Mouse (Mus musculus): ENCODE results near the gene Eprs.
A peak's percentile ranks its signal among the peaks of the same experiment; 100 is the strongest.
"Not testable (repeated sequence)": the region's sequence is repeated elsewhere in the genome, so short reads cannot be mapped to it uniquely, and the experiment has no call there.

The Eprs gene

DNA sequence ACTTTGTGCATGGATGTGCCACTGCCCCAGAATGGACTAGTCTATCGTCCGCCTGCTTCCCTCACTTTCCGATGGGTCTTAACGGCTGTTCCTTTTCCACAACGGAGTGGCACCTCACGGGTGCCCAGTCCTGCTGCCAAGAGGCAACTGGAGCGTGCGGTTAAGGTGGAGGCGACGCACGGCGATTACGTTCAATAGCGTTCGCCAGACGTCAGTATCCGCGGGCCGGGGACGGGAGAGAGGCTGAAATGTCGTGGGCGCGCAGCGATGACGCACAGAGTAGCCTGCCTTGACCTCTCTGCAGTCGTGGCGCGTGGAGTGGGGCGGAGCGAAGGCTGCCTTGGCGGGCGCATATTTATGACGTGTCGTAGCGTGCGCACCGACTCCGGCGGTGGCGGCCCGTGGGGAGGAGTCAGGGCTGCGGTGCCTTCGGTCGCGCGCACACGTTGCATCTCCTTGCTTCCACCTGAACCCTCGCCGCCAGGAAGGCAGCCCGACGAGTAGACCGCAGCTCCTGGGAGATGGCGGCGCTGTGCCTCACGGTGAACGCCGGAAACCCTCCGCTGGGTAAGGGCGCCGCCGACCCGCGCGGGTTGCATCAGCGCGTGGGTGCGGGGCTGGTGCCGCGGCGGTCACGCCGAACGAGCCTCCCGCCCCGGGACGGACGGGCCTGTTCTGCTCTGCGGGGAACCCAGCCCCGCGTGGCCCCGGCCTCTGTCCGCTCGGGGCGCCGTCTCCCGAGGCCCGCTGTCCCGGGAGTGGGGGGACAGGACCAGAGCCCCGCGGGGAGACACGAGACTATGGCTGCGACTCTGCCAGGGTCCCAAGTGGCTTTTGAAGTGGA is at the start of gene Eprs:
Eprs (plus strand) TSS at position 368 of the 844 bp plus-strand sequence.
- DNase-seq (ENCODE audit: inconsistent ontology term): peak; percentile 98

DNA sequence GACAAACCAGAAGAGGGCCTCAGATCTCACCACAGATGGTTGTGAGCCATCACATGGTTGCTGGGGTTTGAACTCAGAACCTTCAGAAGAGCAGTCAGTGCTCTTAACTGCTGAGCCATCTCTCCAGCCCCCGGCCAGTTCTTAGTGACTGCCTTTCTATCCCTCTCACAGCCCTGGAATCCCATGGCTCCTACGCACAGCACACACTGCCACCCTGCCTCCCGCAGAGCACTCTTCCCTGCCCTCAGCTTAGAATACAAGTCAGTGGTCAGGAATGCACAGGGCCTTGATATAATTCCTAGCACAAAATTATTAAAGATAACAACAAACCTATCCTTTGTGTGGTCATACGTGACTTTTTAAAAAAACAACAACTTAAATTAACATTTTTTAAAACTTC is 48.3 kb upstream of the Eprs start:
- no peak for DNase-seq (ENCODE audit: inconsistent ontology term)

DNA sequence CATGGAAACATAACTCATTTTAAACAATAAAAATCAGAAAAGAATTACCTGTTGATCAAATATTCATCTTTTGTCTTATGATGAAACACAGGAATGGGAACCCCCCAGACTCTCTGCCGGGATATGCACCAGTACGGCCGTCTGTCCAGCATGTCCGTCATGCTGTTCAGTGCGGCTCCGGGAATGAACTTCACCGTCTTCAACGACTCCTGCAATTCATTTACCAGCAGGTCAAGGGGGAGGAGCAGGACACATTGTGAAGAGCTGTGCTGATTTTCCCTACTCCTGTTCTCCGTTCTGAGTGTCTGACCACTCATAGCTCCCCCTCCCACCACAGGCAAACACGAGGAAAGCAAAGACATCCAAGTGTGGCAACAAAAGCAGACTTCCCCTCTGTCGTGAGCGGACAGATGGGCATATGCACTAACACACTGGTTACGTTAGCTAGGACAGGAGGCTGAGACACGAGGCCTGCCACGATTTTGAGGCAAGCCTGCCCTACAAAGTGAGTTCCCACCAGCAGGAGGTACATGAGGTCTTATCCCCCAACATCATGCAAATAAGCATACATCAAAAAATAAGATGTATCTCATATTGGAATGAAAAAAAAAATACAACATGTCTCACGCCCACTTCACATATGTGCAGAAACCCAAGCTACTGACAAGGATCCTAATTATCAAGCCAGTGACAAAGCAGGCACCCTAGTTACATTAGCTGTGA is 46.8 kb upstream of the Eprs start:
- DNase-seq (ENCODE audit: inconsistent ontology term): no peak

DNA sequence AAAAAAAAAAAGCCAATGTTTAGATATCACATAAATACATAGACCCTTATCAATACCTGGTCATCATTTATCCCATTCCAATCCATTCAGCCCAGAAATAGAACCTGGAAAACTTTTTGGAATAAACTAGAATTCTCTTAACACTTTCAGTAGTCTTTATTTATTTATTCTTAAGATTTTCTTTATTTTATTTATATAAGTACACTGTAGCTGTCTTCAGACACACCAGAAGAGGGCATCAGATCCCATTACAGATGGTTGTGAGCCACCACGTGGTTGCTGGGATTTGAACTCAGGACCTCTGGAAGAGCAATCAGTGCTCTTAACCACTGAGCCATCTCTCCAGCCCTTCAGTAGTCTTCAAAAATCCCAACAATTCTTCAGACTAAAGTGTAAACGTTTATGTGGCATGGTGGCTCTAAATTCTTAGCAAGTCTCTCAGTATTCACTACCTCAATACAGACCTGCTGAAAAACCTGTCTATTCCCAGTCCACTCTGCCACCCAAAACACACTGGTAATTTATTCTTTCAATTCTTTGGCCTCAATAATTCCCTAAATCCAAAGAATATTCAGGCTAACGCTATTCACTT is 35.0 kb upstream of the Eprs start:
- DNase-seq (ENCODE audit: inconsistent ontology term): not testable (repeated sequence)

DNA sequence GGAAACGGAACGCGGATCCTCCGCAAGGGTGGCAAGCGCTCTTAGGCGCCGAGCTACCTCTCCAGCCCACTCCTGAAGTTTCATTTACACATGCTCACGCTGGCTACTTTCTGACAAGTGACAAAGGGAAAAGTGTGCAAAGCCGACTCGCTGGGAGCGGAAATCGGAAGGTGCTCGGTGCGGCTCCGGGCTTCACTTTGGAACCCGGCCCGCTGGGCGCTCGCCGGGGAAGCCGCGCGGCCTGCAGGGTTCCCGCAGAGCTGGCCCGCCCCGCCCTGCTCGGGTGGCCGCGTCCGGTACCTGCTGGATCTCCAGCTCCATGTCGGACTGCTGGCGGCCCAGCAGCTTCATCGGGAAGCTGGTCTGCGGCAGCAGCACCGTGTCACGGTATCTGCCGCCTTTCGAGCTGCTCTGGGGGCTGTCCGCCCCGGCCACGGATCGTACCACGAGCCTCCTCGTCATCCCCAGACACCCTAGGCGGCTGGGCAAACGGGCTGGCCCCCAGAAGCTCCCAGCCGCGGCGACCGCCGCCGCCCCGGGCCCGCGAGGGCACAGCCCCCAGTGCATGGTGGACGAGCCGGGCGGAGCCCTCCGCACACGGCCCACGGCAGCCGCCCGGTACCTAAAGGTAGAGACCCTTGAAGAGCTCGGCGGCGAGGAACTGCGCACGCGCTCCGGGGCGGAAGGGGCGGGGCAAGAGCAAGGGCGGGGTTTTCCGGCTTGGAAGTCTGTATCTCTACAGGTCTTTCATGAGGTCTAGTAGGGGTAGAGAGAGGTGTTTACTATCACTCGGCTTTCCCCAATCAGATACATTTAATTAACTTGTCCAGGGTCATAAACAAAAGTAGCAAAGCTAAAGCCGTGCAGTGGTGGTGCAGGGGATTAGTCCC is 33.9 kb upstream of the Eprs start, which contains the start of gene Iars2:
Iars2 (minus strand) TSS at position 676 of the 890 bp plus-strand sequence.
- DNase-seq (ENCODE audit: inconsistent ontology term): peak; percentile 90

DNA sequence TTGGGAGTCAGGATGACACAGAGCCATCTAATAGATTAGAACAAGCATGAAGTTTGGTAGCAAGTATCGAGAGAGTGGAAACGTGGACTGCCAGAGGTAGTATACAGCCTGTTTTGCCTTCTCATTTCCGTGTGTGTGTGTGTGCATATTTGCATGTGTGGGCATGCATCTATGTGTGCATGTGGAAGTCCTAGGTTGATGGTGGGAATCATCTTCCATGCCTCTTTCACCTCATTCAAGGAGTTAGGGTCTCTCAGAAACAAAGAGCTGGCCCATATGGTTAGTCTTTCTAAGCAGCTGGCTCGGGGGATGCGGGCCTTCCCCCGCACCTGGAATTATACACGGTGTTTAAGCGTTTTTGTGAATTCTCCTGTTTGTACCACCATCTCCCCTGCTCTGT is 33.0 kb upstream of the Eprs start:
- no peak for DNase-seq (ENCODE audit: inconsistent ontology term)

DNA sequence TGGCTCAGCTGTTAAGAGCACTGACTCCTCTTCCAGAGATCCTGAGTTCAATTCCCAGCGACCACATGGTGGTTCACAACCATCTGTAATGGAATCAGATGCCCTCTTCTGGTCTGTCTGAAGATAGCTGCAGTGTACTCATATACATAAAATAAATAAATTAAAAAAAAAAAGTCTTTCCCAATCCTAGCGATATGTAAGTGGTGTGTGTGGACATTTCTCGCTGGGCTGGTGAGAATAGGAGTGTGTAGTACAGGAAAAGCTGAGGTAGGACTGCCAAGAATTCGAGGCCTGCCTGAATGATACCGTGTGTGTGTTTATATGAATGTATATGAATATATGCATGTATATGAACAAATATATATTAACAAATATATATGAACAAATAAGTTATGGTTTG is 31.5 kb upstream of the Eprs start:
- DNase-seq (ENCODE audit: inconsistent ontology term): no peak

DNA sequence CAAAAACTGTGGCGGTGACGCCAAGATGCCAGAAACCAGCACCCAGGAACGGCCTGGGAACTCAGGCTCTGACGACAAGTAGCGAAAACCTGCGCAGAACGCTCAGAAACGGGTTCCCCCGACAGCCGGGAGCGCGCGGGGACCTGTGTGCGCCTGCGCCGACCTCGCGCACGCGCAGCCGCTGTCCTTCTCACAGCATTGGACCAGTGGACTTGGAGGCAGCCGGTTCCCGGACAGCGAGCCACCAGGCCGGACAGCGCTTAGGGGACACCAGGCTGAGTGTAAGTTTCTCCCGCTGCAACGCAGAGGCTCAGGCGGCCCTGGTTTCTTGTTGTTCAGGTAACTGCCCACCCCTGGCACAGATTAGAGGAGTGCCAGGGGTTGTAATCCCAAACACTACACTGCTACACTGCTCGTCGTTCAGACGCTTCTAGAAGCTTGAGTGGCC is 30.8 kb upstream of the Eprs start, which contains the start of gene Bpnt1:
Bpnt1 (plus strand) TSS at position 167 of the 448 bp plus-strand sequence.
- peak; percentile 96 for DNase-seq (ENCODE audit: inconsistent ontology term)

DNA sequence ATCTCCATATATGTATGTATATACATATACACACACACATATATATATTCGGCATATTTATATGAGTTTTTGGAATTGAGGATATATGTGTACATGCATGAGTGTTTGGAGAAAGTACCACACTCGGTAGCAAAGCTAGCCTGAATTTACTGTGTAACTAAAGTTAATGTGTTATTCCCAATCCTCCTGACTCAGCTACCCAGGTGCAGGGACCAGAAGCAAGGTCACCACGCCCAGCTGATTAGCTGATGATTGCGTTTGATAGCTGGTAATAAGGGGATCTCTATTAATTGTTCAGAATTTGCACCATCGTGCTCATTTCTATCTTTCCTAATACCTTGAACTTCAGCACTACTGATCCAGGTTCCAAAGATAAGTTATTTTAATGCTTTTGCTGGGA is 29.2 kb upstream of the Eprs start:
- no peak for DNase-seq (ENCODE audit: inconsistent ontology term)

DNA sequence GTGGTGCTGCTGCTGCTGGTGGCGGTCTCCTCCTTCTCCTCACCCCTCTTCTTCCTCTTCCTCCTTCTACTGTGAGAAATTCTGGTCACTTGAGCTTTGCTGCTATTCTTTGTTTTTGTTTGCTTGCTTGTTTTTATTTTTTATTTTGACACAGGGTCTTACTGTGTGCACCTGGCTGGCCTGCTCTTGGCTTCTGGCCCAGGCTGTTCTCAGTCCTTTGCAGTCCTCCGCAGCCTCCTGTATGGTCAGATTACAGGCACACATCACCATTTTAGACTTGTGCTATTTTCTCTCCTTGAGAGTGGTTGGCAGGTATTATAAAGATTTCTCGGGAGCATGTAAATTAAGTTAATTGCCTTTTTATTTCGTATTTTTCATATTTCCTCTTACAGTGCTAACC is 28.7 kb upstream of the Eprs start:
- no peak for DNase-seq (ENCODE audit: inconsistent ontology term)

DNA sequence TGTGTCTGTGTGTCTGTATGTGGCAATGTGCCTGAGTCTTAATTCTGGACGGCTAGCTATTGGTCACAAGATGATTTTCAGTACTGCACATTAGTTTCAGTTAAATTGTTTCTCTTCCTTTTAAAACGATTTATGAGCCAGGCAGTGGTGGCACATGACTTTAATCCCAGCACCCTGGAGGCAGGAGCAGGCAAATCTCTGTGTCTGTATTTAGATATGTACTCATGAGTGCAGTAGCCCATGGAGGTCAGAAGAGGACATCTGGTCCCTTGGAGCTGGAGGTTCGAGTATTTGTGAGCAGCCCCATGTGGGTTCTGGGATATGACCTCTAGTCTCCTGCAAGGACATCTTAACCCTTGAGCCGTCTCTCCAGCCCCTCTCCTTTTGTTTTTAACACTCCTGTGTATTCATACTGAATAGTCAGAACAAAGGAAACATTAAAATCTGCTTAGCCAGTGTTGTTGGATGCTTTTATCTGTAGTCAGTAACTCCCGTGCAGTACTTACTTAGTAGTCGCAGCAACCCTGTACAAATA is 27.5 kb upstream of the Eprs start:
- no peak for DNase-seq (ENCODE audit: inconsistent ontology term)

DNA sequence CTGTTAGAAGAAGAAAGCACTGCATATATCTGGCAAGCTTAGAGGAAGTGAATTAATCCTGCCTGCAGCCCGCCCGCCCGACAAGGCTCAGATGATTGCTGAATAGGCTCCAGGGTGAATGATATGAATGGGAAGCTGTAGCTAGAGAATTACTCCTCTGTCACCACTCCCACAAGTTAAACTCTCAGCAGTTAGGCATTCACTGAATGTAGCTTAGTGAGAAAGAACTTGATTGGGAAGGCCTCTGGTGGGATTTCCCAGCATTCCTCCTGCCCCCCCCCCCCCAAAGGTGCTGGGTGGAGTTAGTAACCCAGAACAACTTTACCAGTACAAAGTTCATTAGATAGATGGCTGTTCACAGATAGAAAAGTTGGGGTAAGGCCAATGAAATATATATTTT is 26.3 kb upstream of the Eprs start:
- peak; percentile 92 for DNase-seq (ENCODE audit: inconsistent ontology term)

DNA sequence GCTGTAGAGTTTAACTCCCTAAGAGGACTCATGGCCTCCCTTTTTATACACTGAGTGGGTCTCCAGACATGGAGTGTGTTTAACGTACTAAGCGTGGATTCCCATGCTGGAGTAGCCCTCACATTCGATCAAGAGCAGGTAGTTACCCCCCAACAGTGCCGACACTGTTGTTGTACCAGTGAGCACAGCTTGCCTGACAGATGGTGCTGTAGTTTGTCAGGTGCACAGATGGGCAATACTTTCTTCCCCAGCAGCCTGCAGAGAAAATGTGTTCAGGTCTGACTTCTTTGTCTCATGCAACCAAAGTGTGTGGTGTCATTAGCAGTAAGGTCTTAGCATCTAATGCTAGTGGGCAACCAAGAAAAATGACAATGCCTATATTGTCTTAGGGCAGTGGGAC is 20.4 kb upstream of the Eprs start:
- no peak for DNase-seq (ENCODE audit: inconsistent ontology term)

DNA sequence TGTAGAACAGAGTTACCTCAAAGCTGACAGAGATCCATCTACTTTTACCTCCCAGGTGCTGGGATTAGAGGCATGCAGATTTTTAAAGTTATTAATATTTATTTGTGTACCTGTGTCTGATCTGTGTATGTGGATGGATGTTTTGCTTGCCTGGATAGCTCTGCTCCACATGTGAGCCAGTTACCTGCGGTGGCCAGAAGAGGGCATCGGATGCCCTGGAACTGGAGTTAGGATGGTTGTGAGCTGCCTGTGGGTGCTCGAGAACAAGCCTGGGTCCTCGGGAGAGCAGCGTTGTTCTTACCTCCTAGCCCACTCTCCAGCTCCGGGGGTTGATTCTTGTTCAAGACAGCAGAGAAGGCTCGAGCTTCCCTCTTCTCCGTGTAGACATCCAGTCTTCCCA is 19.4 kb upstream of the Eprs start:
- DNase-seq (ENCODE audit: inconsistent ontology term): no peak

DNA sequence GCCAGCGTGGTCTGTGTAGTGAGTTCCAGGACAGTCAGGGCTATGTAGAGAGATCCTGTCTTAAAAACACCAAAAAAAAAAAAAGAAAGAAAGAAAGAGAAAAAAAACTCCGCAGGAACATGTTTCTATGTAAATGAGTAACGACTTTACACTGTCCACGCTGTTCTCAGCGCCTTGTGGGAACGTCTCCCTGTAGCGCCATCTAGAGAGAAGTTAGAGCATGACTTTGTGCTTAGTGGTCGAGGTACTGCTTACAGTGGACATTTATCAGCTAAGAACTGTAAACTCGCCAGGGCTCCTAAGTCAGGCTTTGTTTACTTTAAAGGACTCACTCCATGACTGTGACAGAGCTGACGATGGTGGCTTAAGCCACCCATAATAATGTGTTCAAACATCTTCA is 16.7 kb upstream of the Eprs start:
- no peak for DNase-seq (ENCODE audit: inconsistent ontology term)

DNA sequence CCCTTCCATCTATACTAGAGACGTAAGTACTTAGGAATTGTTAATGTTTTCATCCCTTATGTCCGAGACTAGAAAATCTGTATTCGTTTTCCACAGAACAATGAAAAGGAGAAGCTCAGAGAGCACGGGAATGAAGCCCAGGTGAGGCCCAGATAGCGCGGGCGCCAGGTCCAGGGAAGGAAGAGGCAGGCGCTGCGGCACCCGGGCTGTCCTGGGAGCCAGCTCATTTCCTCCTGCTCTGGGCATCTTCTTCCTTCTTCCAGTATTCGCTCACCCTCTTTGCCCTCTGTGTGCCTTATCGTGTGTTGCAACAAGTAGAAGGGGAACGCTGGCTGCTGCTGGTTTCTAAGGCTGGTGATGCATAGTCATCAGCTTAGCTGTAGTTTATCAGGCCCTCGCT is 13.1 kb upstream of the Eprs start:
- DNase-seq (ENCODE audit: inconsistent ontology term): no peak

DNA sequence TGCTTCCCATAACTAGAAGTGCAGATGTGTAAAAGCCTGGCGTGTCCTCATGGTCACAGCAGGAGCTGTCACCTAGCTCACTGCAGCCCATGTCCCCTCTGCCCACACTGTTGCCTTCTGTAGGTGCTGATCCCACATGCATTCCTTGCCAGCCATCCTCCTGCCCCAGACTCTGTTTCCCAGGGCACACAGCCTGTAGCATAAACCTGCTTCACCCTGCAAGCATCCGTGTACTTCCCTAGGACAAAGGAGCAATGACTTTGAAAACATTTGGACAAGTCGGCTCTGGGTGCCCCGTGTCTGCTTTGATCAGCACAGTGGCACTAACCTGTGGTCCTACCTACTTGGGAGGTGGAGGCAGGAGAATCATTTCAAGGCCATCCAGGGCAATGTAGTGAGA is 12.2 kb upstream of the Eprs start:
- no peak for DNase-seq (ENCODE audit: inconsistent ontology term)

DNA sequence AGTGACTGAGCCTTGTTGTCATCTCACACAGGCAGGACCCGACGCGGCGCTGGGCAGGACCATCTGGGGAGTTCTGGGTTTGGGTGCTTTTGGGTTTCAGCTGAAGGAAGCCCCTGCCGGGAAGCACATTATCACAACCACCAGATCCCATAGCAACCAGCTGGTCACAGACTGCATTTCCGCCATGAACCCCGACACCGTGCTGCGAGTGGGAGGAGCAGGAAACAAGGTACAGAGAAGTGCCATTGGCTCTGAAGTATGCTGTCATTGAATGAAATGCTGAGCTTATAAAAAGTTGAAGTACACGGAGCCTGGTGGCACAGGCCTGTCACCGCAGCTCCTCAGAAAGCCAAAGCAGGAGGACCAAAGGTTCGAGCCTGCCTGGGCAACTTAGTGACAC is 10.7 kb upstream of the Eprs start:
- DNase-seq (ENCODE audit: inconsistent ontology term): no peak

DNA sequence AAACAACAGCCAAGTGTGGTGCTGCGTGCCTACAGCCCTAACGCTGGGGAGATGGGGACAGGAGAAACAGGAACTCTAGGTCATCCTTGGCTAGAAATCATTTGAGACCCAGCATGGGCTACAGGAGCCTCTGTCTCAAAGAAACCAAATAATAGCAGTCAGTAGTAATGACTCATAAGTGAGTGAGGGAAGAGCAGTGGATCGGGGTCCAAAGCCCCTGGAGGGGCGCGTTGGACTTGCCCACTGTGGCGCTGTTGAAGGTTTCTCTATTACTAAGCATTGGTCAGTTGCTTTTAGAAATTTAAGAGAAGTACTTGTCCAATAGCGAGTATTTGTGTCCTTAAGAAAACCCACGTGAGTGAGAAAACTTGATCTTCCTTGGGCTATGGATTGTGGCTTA is 9.5 kb upstream of the Eprs start:
- DNase-seq (ENCODE audit: inconsistent ontology term): no peak

DNA sequence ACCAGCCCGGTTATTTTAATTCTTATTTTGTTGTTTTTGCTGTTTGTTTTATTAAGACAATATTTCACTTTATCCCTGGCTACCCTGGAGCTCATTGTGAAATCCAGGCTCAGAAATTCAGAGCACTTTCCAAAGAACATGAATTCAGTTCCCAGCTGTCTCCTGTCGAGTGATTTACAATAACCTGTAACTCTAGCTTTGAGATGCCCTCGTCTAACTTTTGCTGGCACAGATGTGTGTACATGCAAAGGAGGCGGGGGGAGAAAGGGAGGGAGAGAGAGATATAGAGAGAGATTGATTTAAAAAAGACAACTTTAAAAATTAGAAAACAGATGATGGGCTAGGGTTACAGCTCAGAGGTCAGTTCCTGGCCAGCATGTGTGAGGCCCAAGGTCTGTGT is 8.1 kb upstream of the Eprs start:
- DNase-seq (ENCODE audit: inconsistent ontology term): no peak

DNA sequence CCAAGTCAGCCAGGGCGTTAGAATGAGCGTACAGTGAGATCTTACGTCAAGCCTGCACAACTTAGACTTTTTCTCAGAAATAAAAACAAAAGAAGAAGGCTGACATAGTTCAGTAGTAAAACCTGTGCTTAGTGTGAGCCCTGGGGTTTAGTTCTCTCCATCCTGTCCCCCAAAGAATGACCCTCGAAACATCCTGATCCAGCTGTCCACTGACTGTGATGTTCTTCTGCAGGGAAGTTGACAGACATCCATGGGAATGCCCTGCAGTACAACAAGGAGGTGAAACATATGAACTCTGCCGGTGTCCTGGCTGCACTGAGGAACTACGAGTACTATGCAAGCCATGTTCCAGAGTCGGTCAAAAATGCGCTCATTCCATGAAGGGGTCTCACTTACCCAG is 6.6 kb upstream of the Eprs start:
- DNase-seq (ENCODE audit: inconsistent ontology term): no peak

Data from Muller cell, postnatal 12 days (primary cell).